Mouse (Mus musculus): Measurements from ENCODE around the gene Krt31.

Krt31 gene

GRCm38 (mm10) chr11:100006624-100007023, 43.7 kb downstream of the Krt31 start:
- no peak for DNase-seq (ENCODE audit: low read depth, low spot score)

DNA sequence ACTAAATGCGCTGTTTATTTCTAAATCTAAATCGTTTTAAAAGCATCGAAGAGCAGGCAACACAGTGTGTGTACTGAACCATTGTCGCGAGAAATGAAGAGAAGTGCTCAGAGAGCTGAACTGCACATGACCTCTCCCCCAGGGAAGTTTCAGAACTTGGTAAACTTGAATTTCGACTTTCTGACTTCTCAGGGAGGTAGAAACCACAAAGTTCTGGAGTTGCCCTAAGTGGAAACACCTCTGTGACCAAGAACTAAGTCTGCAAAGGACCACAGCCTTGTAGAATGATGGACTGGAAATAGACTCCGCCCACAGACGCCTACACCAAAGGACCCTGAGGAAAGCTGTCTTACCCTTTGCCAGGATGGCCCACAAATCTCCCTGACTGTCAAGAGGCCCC, 44.4 kb downstream of the Krt31 start:
- DNase-seq (ENCODE audit: low read depth, low spot score), result no peak

GRCm38 (mm10) chr11:100004846-100005245, 45.5 kb downstream of the Krt31 start:
- DNase-seq (ENCODE audit: low read depth, low spot score), result peak; percentile 43

DNA sequence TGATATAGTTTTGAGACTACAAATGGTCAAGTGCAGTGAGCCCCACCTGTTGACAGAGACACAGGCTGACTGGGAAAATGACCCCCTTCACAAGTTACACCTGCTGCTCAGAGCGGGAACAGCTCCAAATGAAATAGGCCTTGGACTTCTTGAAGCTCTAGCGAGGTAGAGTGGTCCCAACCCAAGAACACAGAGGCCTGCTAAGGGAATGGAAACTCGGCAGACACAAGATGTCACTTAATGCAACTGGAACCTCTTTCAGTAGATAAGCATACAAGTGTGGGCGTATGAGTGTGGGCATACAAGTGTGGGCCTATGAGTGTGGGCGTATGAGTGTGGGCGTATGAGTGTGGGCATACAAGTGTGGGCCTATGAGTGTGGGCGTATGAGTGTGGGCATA, 51.3 kb downstream of the Krt31 start:
- no peak for DNase-seq (ENCODE audit: low read depth, low spot score)
